Mouse (Mus musculus) urinary bladder, postnatal 10 days (tissue): Measurements from ENCODE around the gene Adipor1.
A peak's percentile ranks its signal among the peaks of the same experiment; 100 is the strongest.
"Not testable (repeated sequence)": the region's sequence is repeated elsewhere in the genome, so short reads cannot be mapped to it uniquely, and the experiment has no call there.

Experiments
- DNase-seq: peaks from one replicate; pipeline ENCODE4 v3.0.0; 2022; ENCODE audit warnings: low spot score

Gene Adipor1

GRCm38 (mm10) chr1:134419751-134420458 is 4.7 kb downstream of the Adipor1 start:
- DNase-seq: no peak

DNA sequence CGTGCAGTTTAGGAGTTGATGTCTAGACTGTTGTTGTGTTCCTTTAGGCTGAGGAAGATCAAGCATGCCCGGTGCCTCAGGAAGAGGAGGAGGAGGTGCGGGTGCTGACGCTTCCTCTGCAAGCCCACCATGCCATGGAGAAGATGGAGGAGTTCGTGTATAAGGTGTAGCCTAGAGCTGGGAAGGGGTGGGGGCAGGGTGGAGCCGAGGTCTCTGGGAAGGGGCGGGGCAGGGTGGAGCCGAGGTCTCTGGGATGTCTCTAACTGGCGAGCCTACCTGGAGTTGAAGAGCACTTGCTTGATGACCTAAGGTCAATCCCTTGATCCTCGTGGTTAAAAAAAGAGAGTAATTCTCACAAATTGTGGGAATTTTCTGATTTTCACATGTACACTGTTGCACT is 8.7 kb downstream of the Adipor1 start:
- DNase-seq: no peak

- no peak for DNase-seq
Measured at GRCm38 (mm10) chr1:134426289-134426688, 11.1 kb downstream of the Adipor1 start.

- DNase-seq: no peak
Measured at GRCm38 (mm10) chr1:134433002-134433401, 17.8 kb downstream of the Adipor1 start.

GRCm38 (mm10) chr1:134433473-134433872 is 18.3 kb downstream of the Adipor1 start:
- DNase-seq: no peak

DNA sequence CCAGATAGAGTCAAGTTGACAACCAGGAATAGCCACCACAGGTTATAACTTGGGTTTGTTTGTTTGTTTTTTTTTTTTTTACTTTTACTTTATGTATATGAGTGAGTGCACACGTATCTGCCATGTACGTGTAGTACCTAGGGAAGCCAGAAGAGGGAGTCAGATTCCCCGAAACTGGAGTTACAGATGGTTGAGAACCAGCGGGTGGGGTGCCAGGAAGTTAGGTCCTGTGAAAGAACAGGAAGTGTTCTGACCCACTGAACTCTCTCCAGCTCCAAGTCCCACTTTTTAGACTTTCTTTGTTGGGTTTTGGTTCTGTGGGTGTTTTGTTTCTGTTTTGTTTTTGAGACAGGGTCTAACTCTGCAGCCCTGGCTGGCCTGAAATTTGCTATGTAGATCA is 20.2 kb downstream of the Adipor1 start:
- no peak for DNase-seq

DNA sequence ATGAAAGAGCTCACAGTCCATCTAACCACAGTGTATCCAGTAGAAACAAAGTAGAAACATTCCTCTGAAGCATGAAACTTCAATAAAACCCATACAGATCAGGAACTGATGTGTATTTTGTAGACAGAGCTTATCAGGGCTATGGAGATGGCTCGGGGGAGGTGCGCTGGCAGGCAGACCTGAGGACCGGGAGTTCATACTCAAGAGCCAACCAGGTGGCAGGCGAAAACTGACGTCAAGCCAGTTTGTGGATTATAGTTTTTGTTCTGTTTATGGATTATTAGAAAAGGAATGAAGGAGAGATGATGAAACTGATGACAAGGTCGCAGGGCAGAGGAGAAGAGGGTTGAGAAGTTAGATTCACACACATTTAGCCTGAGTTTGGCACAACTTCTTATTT is 25.3 kb downstream of the Adipor1 start:
- DNase-seq: no peak

DNA sequence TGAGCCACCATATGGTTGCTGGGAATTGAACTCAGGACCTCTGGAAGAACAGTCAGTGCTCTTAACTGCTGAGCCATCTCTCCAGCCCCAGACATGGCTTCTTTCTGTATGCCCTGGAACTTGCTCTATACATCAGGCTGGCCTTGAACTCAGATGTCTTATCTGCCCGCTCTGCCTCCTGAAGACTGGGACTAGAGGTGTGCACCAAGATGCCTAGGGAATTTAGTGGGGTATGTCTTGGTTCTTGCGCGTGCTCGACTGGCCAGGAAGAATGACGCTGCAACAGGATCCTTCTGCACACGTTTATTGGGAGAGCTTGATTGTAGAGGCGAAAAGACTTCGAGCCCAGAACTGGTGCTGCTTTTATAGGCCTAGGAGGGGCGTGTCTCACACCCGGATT is 26.6 kb downstream of the Adipor1 start:
- DNase-seq: not testable (repeated sequence)

DNA sequence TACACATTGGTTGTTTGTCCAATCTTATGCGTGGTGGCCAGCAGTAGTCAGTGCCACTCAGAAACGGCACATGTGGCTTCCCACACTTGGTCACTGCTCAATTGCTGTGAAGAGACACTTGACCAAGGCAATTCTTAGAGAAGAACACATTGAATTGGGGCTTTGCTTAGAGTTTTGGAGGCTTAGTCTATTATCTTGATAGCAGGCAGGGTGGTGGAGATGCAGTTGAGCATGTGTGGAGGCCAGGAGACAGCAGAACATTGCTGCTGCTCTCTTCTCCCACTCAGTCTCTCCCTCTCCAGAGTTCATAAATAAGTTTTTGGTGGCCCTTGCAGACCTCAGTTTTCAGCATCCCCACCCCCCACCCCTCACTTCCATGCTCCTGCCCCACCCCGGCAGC is 27.2 kb downstream of the Adipor1 start:
- DNase-seq: no peak

- DNase-seq: not testable (repeated sequence)
Measured at GRCm38 (mm10) chr1:134443288-134443687, 28.1 kb downstream of the Adipor1 start.

GRCm38 (mm10) chr1:134445418-134445817 is 30.2 kb downstream of the Adipor1 start:
- no peak for DNase-seq

- not testable (repeated sequence) for DNase-seq
Measured at GRCm38 (mm10) chr1:134448537-134448936, 33.4 kb downstream of the Adipor1 start.

- DNase-seq: no peak
Measured at GRCm38 (mm10) chr1:134450201-134450600, 35.0 kb downstream of the Adipor1 start.

GRCm38 (mm10) chr1:134450986-134451385 is 35.8 kb downstream of the Adipor1 start:
- DNase-seq: no peak

- DNase-seq: peak; percentile 92
Measured at GRCm38 (mm10) chr1:134454904-134455824, 40.0 kb downstream of the Adipor1 start, which contains the start of gene Klhl12. Gene Klhl12, plus strand, starts transcription at chr1:134455531.

- DNase-seq: no peak
Measured at GRCm38 (mm10) chr1:134456060-134456459, 40.9 kb downstream of the Adipor1 start.

- DNase-seq: no peak
Measured at GRCm38 (mm10) chr1:134458139-134458727, 43.1 kb downstream of the Adipor1 start.

- no peak for DNase-seq
Measured at GRCm38 (mm10) chr1:134460294-134461284, 45.4 kb downstream of the Adipor1 start.
